Mouse (Mus musculus) C2C12 (cell line): ENCODE data around the gene Rtl1. TPM values are rescaled to one million over a fixed set of nuclear protein-coding genes. Genes with fewer than 3 reads are reported as not detected.

Experiments used
- H3K27me3 ChIP-seq: one replicate; pipeline ENCODE4 v1.6.1; 2011; ENCODE audit not compliant: control insufficient read depth, insufficient read depth, insufficient read length
- H3K36me3 ChIP-seq: one replicate; pipeline ENCODE4 v1.6.1; 2011; ENCODE audit not compliant: control insufficient read depth, insufficient read depth
- H3K4me3 ChIP-seq: one replicate; pipeline ENCODE4 v1.5.1; 2011; ENCODE audit warnings: mild to moderate bottlenecking, control low read depth; ENCODE audit not compliant: poor library complexity, insufficient read depth, severe bottlenecking
- H3K79me2 ChIP-seq: one replicate; pipeline ENCODE4 v1.6.1; 2011; ENCODE audit not compliant: control insufficient read depth, insufficient read depth
- H3K79me3 ChIP-seq: one replicate; pipeline ENCODE4 v1.6.1; 2011; ENCODE audit warnings: low read depth, control low read depth
- H3ac ChIP-seq: one replicate; pipeline ENCODE3; 2011; ENCODE audit warnings: low read depth; ENCODE audit not compliant: control insufficient read depth, insufficient read length
- CEBPB ChIP-seq: IDR thresholded peaks from one replicate; pipeline ENCODE4 v1.6.1; 2011; ENCODE audit warnings: low read depth, mild to moderate bottlenecking, control low read depth, moderate library complexity
- CTCF ChIP-seq: IDR thresholded peaks from one replicate; pipeline ENCODE4 v1.5.1; 2011; ENCODE audit not compliant: control insufficient read depth, insufficient read depth, insufficient read length
- FOSL1 ChIP-seq: IDR thresholded peaks from one replicate; pipeline ENCODE4 v1.8.0; 2011; ENCODE audit warnings: mild to moderate bottlenecking, low read length; ENCODE audit not compliant: poor library complexity, insufficient read depth, severe bottlenecking
- MAX ChIP-seq: IDR thresholded peaks from one replicate; pipeline ENCODE4 v1.6.1; 2011; ENCODE audit warnings: mild to moderate bottlenecking, control low read depth
- MYOD1 ChIP-seq: IDR thresholded peaks from one replicate; pipeline ENCODE4 v1.6.1; 2011; ENCODE audit warnings: low read depth; ENCODE audit not compliant: control insufficient read depth, insufficient read length
- MYOG ChIP-seq: IDR thresholded peaks from one replicate; pipeline ENCODE4 v1.6.1; 2011; ENCODE audit not compliant: control insufficient read depth, insufficient read length; ENCODE audit errors: extremely low read depth
- USF1 ChIP-seq: IDR thresholded peaks from one replicate; pipeline ENCODE4 v1.6.1; 2011; ENCODE audit warnings: low read depth, mild to moderate bottlenecking, control low read depth, moderate library complexity
- microRNA-seq: library from miRNA; unstranded; fragments of <30 nt; microRNA quantifications from one replicate; pipeline ENCODE4, GENCODE M21; 2019; ENCODE audit warnings: borderline microRNAs expressed
- polyA plus RNA-seq: library from polyadenylated mRNA; unstranded; fragments of >200 nt; fragmentation: generic; extraction: Trizol; gene quantifications from one replicate; pipeline ENCODE4 v1.2.1, GENCODE M21; 2012; ENCODE audit warnings: missing spikeins

The Rtl1 gene
- polyA plus RNA-seq, 1 experiment = not detected

- H3K79me3 ChIP-seq = no peaks in the 10 kb centered on the region
- no peaks in the 10 kb centered on the region for H3K79me2 ChIP-seq
- no peaks in the 10 kb centered on the region for H3K27me3 ChIP-seq
- no peaks in the 10 kb centered on the region for H3K36me3 ChIP-seq
- no peak overlapping the region for H3K4me3 ChIP-seq
- TF ChIP-seq CEBPB = no peak
- no peak for TF ChIP-seq FOSL1
- TF ChIP-seq USF1 = no peak
- TF ChIP-seq CTCF = no peak
- TF ChIP-seq MAX = no peak
- no peak for TF ChIP-seq MYOD1
- TF ChIP-seq MYOG = no peak
- H3ac ChIP-seq = no peak overlapping the region
These were observed 58.6 kb downstream of the Rtl1 start for GRCm38 (mm10) chr12:109541540-109541899.

- TF ChIP-seq CEBPB (no peak), MYOG (no peak)
- no peaks in the 10 kb centered on the region for H3K79me3 ChIP-seq
- H3ac ChIP-seq = no peak overlapping the region
- H3K36me3 ChIP-seq = no peaks in the 10 kb centered on the region
- H3K27me3 ChIP-seq = no peaks in the 10 kb centered on the region
- no peak overlapping the region for H3K4me3 ChIP-seq
- no peaks in the 10 kb centered on the region for H3K79me2 ChIP-seq
These were observed 59.2 kb downstream of the Rtl1 start for GRCm38 (mm10) chr12:109540739-109541539.

- Histone ChIP-seq H3ac (no peak overlapping the region), H3K36me3 (no peaks in the 10 kb centered on the region), H3K4me3 (no peak overlapping the region), H3K79me3 (no peaks in the 10 kb centered on the region), H3K27me3 (no peaks in the 10 kb centered on the region), H3K79me2 (no peaks in the 10 kb centered on the region)
- TF ChIP-seq FOSL1 = no peak
- no peak for TF ChIP-seq MYOD1
- TF ChIP-seq MAX = no peak
- no peak for TF ChIP-seq CTCF
- no peak for TF ChIP-seq CEBPB
- no peak for TF ChIP-seq MYOG
- no peak for TF ChIP-seq USF1
These were observed 60.2 kb downstream of the Rtl1 start for GRCm38 (mm10) chr12:109539950-109540349.

Small RNAs within 50 kb of the gene (microRNA-seq; reads per million reads assigned to microRNA genes)
- gene Gm23912 = not detected
- gene Mir1188 = not detected
- 0.44 reads per million, percentile 6 among the genes with 10 or more reads in this experiment for gene Mir127
- gene Mir136 = not detected
- not detected for gene Mir1906-1
- gene Mir3070a = not detected
- not detected for gene Mir3070b
- not detected for gene Mir3071
- gene Mir337 = not detected
- gene Mir341 = not detected
- not detected for gene Mir3544
- gene Mir370 = not detected
- not detected for gene Mir431
- gene Mir432 = not detected
- not detected for gene Mir433
- not detected for gene Mir434
- gene Mir493 = not detected
- gene Mir540 = not detected
- gene Mir665 = not detected
- gene Mir673 = not detected
- gene Mir770 = not detected

Other genes with a start within 250 kb of the Rtl1 start
- not detected for gene Dlk1, start 147.5 kb downstream of the Rtl1 start, polyA plus RNA-seq